Mouse (Mus musculus): ENCODE data around the gene Slc17a6. TPM values are rescaled to one million over a fixed set of nuclear protein-coding genes. Genes with fewer than 3 reads are reported as not detected.

Slc17a6 gene
- polyA plus RNA-seq, 1 experiment from 2014 or later: not detected

DNA sequence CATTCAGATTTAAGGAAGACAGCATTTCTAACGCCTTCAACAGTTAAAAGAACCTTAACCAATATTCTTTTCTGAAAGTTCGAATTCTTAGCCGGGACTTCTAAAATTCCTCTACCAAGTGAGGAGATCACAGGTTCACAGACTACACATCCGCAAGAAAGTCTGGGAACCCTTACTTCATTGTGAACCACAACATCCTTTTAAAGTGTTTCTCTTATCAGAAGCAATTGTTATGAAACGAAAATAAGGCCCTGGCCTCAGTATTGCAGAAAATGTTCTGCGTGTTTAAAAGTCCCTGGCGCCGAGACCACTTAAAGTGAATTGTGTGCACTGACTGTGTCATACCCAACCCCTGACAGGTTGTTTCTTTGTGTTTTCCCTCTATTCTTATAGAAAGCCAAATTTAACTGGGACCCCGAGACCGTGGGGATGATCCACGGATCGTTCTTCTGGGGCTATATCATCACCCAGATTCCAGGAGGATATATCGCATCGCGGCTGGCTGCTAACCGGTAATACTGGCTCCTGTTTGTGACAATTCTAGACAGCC lies 4.7 kb downstream of the Slc17a6 start:
- 3% methylated on average over 16 of the region's 16 CpGs for WGBS
- TF ChIP-seq EP300 (optimal IDR thresholded peaks at IDR 0.05) (no peak), CTCF (IDR thresholded peaks at IDR 0.05; ENCODE audit: low read depth) (no peak)
- no peak for ATAC-seq (ENCODE audit: low FRiP score, low TSS enrichment)

GRCm38 (mm10) chr7:51627001-51627631 lies 5.3 kb downstream of the Slc17a6 start:
- TF ChIP-seq CTCF (IDR thresholded peaks at IDR 0.05; ENCODE audit: low read depth): no peak
- H3K36me3 ChIP-seq (ENCODE audit: control insufficient read depth, insufficient read depth, low read length): no peaks in the 10 kb centered on the region
- H3K9me3 ChIP-seq (ENCODE audit: control insufficient read depth, low read length): no peaks in the 10 kb centered on the region
- no peak overlapping the region for H3K4me2 ChIP-seq (replicated peaks; ENCODE audit: low read depth)
- no peak for DNase-seq (ENCODE audit: low spot score)
- no peak for ATAC-seq (ENCODE audit: low FRiP score, low TSS enrichment)
- no peak overlapping the region for H3K4me3 ChIP-seq (ENCODE audit: low read depth, low read length)
- H3K4me1 ChIP-seq (replicated peaks; ENCODE audit: control insufficient read depth, insufficient read depth): no peaks in the 10 kb centered on the region
- WGBS: 2% methylated on average over 26 of the region's 26 CpGs
- no peak overlapping the region for H3K27ac ChIP-seq (replicated peaks)
- H3K9ac ChIP-seq (ENCODE audit: low read length): no peak overlapping the region
- H3K27me3 ChIP-seq (ENCODE audit: control insufficient read depth, insufficient read depth, low read length): peaks cover 4% of the 10 kb centered on the region; the same call in 1 of the 2 replicates

More for the DNA sequence above, 4.7 kb downstream of the Slc17a6 start:
- no peaks in the 10 kb centered on the region for H3K36me3 ChIP-seq (ENCODE audit: control insufficient read depth, insufficient read depth, low read length)
- no peak overlapping the region for H3K4me3 ChIP-seq (ENCODE audit: low read depth, low read length)
- no peaks in the 10 kb centered on the region for H3K4me1 ChIP-seq (replicated peaks; ENCODE audit: control insufficient read depth, insufficient read depth)
- no peak overlapping the region for H3K27ac ChIP-seq (replicated peaks)
- H3K9ac ChIP-seq (ENCODE audit: low read length): no peak overlapping the region
- DNase-seq (ENCODE audit: low spot score): no peak
- no peaks in the 10 kb centered on the region for H3K9me3 ChIP-seq (ENCODE audit: control insufficient read depth, low read length)
- peaks cover 7% of the 10 kb centered on the region; the same call in 1 of the 2 replicates for H3K27me3 ChIP-seq (ENCODE audit: control insufficient read depth, insufficient read depth, low read length)
- no peak overlapping the region for H3K4me2 ChIP-seq (replicated peaks; ENCODE audit: low read depth)

DNA sequence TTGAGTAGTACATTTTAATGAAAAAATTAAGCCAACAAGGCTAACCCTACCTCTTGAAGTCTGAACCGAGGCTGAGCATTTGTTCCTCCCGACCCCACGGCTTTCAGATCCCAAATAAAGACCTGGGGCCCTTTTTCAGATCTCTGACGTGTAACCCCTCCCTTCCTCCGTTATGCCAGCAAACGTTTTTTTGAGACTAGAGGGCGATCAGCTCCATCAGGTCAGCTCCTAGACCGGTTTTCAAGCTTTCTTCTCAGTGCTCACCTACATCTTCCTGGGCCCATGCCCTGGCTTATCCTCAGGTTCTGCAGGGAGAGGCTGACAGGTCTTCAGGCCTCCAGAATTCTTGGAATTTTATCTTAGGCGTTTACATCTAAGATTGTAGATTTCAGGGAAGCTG lies 5.9 kb downstream of the Slc17a6 start:
- no peak overlapping the region for H3K27ac ChIP-seq (replicated peaks)
- ATAC-seq (ENCODE audit: low FRiP score, low TSS enrichment) (no peak), DNase-seq (ENCODE audit: low spot score) (no peak)
- no peak for TF ChIP-seq CTCF (IDR thresholded peaks at IDR 0.05; ENCODE audit: low read depth)
- no peak for TF ChIP-seq EP300 (optimal IDR thresholded peaks at IDR 0.05)
- no peaks in the 10 kb centered on the region for H3K4me1 ChIP-seq (replicated peaks; ENCODE audit: control insufficient read depth, insufficient read depth)
- WGBS: under 1% methylated on average over 9 of the region's 9 CpGs
- H3K4me2 ChIP-seq (replicated peaks; ENCODE audit: low read depth): no peak overlapping the region
- H3K36me3 ChIP-seq (ENCODE audit: control insufficient read depth, insufficient read depth, low read length): no peaks in the 10 kb centered on the region
- no peak overlapping the region for H3K4me3 ChIP-seq (ENCODE audit: low read depth, low read length)
- H3K27me3 ChIP-seq (ENCODE audit: control insufficient read depth, insufficient read depth, low read length): peaks cover 2% of the 10 kb centered on the region; the same call in 1 of the 2 replicates
- H3K9ac ChIP-seq (ENCODE audit: low read length): no peak overlapping the region
- no peaks in the 10 kb centered on the region for H3K9me3 ChIP-seq (ENCODE audit: control insufficient read depth, low read length)

- Histone ChIP-seq H3K36me3 (ENCODE audit: control insufficient read depth, insufficient read depth, low read length) (no peaks in the 10 kb centered on the region), H3K27ac (replicated peaks) (no peak overlapping the region), H3K4me2 (replicated peaks; ENCODE audit: low read depth) (no peak overlapping the region), H3K4me3 (ENCODE audit: low read depth, low read length) (no peak overlapping the region), H3K27me3 (ENCODE audit: control insufficient read depth, insufficient read depth, low read length) (peaks cover 2% of the 10 kb centered on the region; the same call in 1 of the 2 replicates), H3K9ac (ENCODE audit: low read length) (no peak overlapping the region), H3K9me3 (ENCODE audit: control insufficient read depth, low read length) (no peaks in the 10 kb centered on the region), H3K4me1 (replicated peaks; ENCODE audit: control insufficient read depth, insufficient read depth) (no peaks in the 10 kb centered on the region)
- no peak for DNase-seq (ENCODE audit: low spot score)
- WGBS: 2% methylated on average over 9 of the region's 9 CpGs
- ATAC-seq (ENCODE audit: low FRiP score, low TSS enrichment): no peak
- TF ChIP-seq CTCF (IDR thresholded peaks at IDR 0.05; ENCODE audit: low read depth) (no peak), EP300 (optimal IDR thresholded peaks at IDR 0.05) (no peak)
Observed at GRCm38 (mm10) chr7:51628349-51628748, 6.5 kb downstream of the Slc17a6 start.

GRCm38 (mm10) chr7:51629206-51629605 lies 7.4 kb downstream of the Slc17a6 start:
- H3K27ac ChIP-seq (replicated peaks): no peak overlapping the region
- H3K4me3 ChIP-seq (ENCODE audit: low read depth, low read length): no peak overlapping the region
- H3K36me3 ChIP-seq (ENCODE audit: control insufficient read depth, insufficient read depth, low read length): no peaks in the 10 kb centered on the region
- no peaks in the 10 kb centered on the region for H3K9me3 ChIP-seq (ENCODE audit: control insufficient read depth, low read length)
- ATAC-seq (ENCODE audit: low FRiP score, low TSS enrichment) (no peak), DNase-seq (ENCODE audit: low spot score) (no peak)
- no peaks in the 10 kb centered on the region for H3K4me1 ChIP-seq (replicated peaks; ENCODE audit: control insufficient read depth, insufficient read depth)
- peaks cover 2% of the 10 kb centered on the region; the same call in 1 of the 2 replicates for H3K27me3 ChIP-seq (ENCODE audit: control insufficient read depth, insufficient read depth, low read length)
- no peak overlapping the region for H3K9ac ChIP-seq (ENCODE audit: low read length)
- TF ChIP-seq CTCF (IDR thresholded peaks at IDR 0.05; ENCODE audit: low read depth): no peak
- TF ChIP-seq EP300 (optimal IDR thresholded peaks at IDR 0.05): no peak
- H3K4me2 ChIP-seq (replicated peaks; ENCODE audit: low read depth): no peak overlapping the region
- WGBS: 3% methylated on average over 3 of the region's 3 CpGs

DNA sequence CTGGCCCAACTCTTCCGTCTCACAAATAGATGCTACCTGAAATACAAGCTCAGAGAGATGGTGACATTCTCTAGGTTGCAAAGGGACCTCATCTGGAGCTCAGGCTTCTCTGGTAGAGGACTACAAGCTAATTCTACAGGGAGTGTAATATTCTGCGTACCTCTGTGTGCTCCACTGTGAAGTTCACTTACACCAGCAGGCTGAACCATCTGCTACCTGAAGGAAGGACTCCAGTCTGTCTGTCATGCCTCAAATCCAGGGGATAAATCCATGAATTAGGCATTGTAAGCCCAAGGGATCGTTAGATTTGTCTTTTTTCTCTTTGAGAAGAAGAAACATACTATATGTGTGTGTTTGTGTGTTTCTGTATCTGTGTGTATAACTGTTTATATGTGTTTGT lies 9.4 kb downstream of the Slc17a6 start:
- no peaks in the 10 kb centered on the region for H3K36me3 ChIP-seq (ENCODE audit: control insufficient read depth, insufficient read depth, low read length)
- H3K4me1 ChIP-seq (replicated peaks; ENCODE audit: control insufficient read depth, insufficient read depth): no peaks in the 10 kb centered on the region
- no peak for TF ChIP-seq CTCF (IDR thresholded peaks at IDR 0.05; ENCODE audit: low read depth)
- TF ChIP-seq EP300 (optimal IDR thresholded peaks at IDR 0.05): no peak
- no peak overlapping the region for H3K27ac ChIP-seq (replicated peaks)
- no peak overlapping the region for H3K4me2 ChIP-seq (replicated peaks; ENCODE audit: low read depth)
- H3K9me3 ChIP-seq (ENCODE audit: control insufficient read depth, low read length): no peaks in the 10 kb centered on the region
- H3K27me3 ChIP-seq (ENCODE audit: control insufficient read depth, insufficient read depth, low read length): peaks cover 2% of the 10 kb centered on the region; the same call in 1 of the 2 replicates
- ATAC-seq (ENCODE audit: low FRiP score, low TSS enrichment): no peak
- 42% methylated on average over 3 of the region's 3 CpGs for WGBS
- H3K9ac ChIP-seq (ENCODE audit: low read length): no peak overlapping the region
- H3K4me3 ChIP-seq (ENCODE audit: low read depth, low read length): no peak overlapping the region
- DNase-seq (ENCODE audit: low spot score): no peak

All from stomach, postnatal 0 days (tissue).